Mouse (Mus musculus) mesoderm, embryonic 11.5 days (tissue): ENCODE measurements around the gene Kdm4b.

Experiments
- DNase-seq: peaks from one replicate; pipeline ENCODE4 v3.0.0-alpha.2; 2012; ENCODE audit warnings: low read depth, low spot score

The Kdm4b gene

GRCm38 (mm10) chr17:56298238-56298637 lies 27.6 kb upstream of the Kdm4b start:
- DNase-seq = no peak

- no peak for DNase-seq
These were observed 25.7 kb upstream of the Kdm4b start, which contains the start of gene Arrdc5 for GRCm38 (mm10) chr17:56300186-56300585. TSS of gene Arrdc5 (minus strand) at chr17:56300286.

- peak; percentile 47 for DNase-seq
These were observed 23.4 kb upstream of the Kdm4b start for GRCm38 (mm10) chr17:56302363-56302996.

- DNase-seq = peak; percentile 93
These were observed 22.6 kb upstream of the Kdm4b start, which contains the start of gene Uhrf1 for GRCm38 (mm10) chr17:56303160-56303846. TSS of gene Uhrf1 (plus strand) at chr17:56303321.

- peak; percentile 98 for DNase-seq
These were observed 21.8 kb upstream of the Kdm4b start for GRCm38 (mm10) chr17:56303847-56304586.

GRCm38 (mm10) chr17:56304718-56305117 lies 21.1 kb upstream of the Kdm4b start:
- no peak for DNase-seq

GRCm38 (mm10) chr17:56305156-56305555 lies 20.7 kb upstream of the Kdm4b start:
- DNase-seq = no peak

- no peak for DNase-seq
These were observed 20.0 kb upstream of the Kdm4b start for GRCm38 (mm10) chr17:56305826-56306225.

- DNase-seq = no peak
These were observed 17.8 kb upstream of the Kdm4b start for GRCm38 (mm10) chr17:56308088-56308487.

- no peak for DNase-seq
These were observed 16.5 kb upstream of the Kdm4b start for GRCm38 (mm10) chr17:56309191-56309945.

GRCm38 (mm10) chr17:56324419-56324818 lies 1.4 kb upstream of the Kdm4b start:
- no peak for DNase-seq

GRCm38 (mm10) chr17:56326153-56327147 lies 588 bp downstream of the Kdm4b start:
- DNase-seq = peak; percentile 44

- DNase-seq = no peak
These were observed 3.4 kb downstream of the Kdm4b start for GRCm38 (mm10) chr17:56329267-56329666.

- no peak for DNase-seq
These were observed 4.5 kb downstream of the Kdm4b start for GRCm38 (mm10) chr17:56330345-56330744.

GRCm38 (mm10) chr17:56331256-56331655 lies 5.4 kb downstream of the Kdm4b start:
- DNase-seq = no peak

GRCm38 (mm10) chr17:56332987-56333386 lies 7.1 kb downstream of the Kdm4b start:
- DNase-seq = peak; percentile 31

GRCm38 (mm10) chr17:56337190-56337589 lies 11.3 kb downstream of the Kdm4b start:
- DNase-seq = peak; percentile 58

GRCm38 (mm10) chr17:56337791-56338190 lies 11.9 kb downstream of the Kdm4b start:
- DNase-seq = no peak

GRCm38 (mm10) chr17:56338909-56339308 lies 13.0 kb downstream of the Kdm4b start:
- peak; percentile 25 for DNase-seq

GRCm38 (mm10) chr17:56340717-56341116 lies 14.9 kb downstream of the Kdm4b start:
- no peak for DNase-seq
